Comparison of ENCODE assay signal across 8 mouse cellular contexts in the genomic region with DNA sequence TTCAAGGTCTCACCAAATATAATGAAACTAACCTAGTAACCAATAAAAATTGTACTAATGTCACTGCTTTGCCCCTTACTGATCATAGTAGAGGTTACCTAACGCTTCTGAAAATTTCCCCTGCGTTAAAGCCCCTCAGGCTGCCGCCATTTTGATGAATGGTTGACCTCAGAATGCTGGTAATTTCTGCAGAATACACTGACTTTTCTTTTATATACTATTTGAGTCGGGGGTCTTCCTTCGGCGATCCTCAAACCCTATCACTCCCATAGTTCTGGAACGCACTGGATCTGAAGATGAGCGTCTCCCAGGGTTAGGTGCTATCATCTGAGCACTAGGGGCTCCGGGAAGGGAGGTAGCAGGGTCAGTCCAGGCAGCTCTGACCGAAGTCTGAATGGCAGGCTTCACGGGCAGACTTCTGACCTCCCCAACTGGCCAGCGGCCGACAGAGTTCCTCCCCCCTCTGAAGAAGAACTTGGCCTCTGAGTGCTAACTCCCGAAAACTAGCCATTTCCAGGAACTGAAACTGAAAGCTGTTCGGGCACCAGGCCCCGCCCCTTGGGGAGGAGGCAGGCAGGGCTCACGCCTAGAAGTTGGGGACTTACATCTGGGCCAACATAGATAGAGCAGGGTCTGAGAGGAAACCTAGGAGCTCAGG. TPM values are rescaled to one million over a fixed set of nuclear protein-coding genes. Genes with fewer than 3 reads are reported as not detected.
DNase-seq lines count a peak whose midpoint lies in the region; ATAC-seq and TF ChIP-seq lines count a peak whose summit lies in the region.

No protein-coding gene starts in this region.

- H3ac ChIP-seq in myocyte (ENCODE audit: control insufficient read depth, insufficient read length) = no peak overlapping the region

- 49% methylated on average over 16 of the region's 17 CpGs for WGBS in forebrain, embryonic 11.5 days
- 28% methylated on average over 15 of the region's 17 CpGs for WGBS in heart, embryonic 14.5 days
- WGBS in kidney, postnatal 0 days = 29% methylated on average over 16 of the region's 17 CpGs
- WGBS in liver, embryonic 13.5 days (ENCODE audit: insufficient replicate concordance) = 16% methylated on average over 16 of the region's 17 CpGs

- peak overlapping the region; percentile 17; the same call in 1 of the 2 replicates for H3K4me3 ChIP-seq in forebrain, embryonic 11.5 days (ENCODE audit: low read depth, low read length)
- peak overlapping the region; percentile 60 to 81 for H3K4me3 ChIP-seq in heart, embryonic 14.5 days (ENCODE audit: control insufficient read depth in 1 of 2, insufficient read depth in 1 of 2, low read depth in 1 of 2, low read length in 2 of 2)
- H3K4me3 ChIP-seq in kidney, postnatal 0 days (replicated peaks; ENCODE audit: low read depth, low read length) = peak overlapping the region; percentile 53
- H3K4me3 ChIP-seq in liver, embryonic 13.5 days (replicated peaks) = peak overlapping the region; percentile 75
- no peak overlapping the region for H3K4me3 ChIP-seq in myocyte

- H3K36me3 ChIP-seq in forebrain, embryonic 11.5 days (ENCODE audit: control insufficient read depth, insufficient read depth, low read length) = no peaks in the 10 kb centered on the region
- no peaks in the 10 kb centered on the region for H3K36me3 ChIP-seq in heart, embryonic 14.5 days (ENCODE audit: control insufficient read depth, insufficient read depth, low read length)
- H3K36me3 ChIP-seq in kidney, postnatal 0 days (ENCODE audit: insufficient read depth, low read length) = no peaks in the 10 kb centered on the region
- no peaks in the 10 kb centered on the region for H3K36me3 ChIP-seq in liver, embryonic 13.5 days
- H3K36me3 ChIP-seq in myocyte (ENCODE audit: control insufficient read depth, insufficient read depth) = no peaks in the 10 kb centered on the region
- H3K36me3 ChIP-seq in splenic B cell, adult 2 months (ENCODE audit: control insufficient read depth, insufficient read depth, low read length, poor library complexity, severe bottlenecking) = 0 out of 2 replicates have a peak, but pooled peaks cover 1% of the 10 kb centered on the region

- no peaks in the 10 kb centered on the region for H3K9me3 ChIP-seq in forebrain, embryonic 11.5 days (ENCODE audit: control insufficient read depth, low read length)
- no peaks in the 10 kb centered on the region for H3K9me3 ChIP-seq in heart, embryonic 14.5 days (ENCODE audit: control insufficient read depth, low read length)
- H3K9me3 ChIP-seq in kidney, postnatal 0 days (replicated peaks; ENCODE audit: low read length) = no peaks in the 10 kb centered on the region
- no peaks in the 10 kb centered on the region for H3K9me3 ChIP-seq in liver, embryonic 13.5 days (replicated peaks)

- peak; percentile 78 for DNase-seq in 3134 (ENCODE audit: extremely low read depth, insufficient read length, low spot score)
- peak; percentile 92 for DNase-seq in adrenal gland, postnatal 10 days
- no peak for DNase-seq in forebrain, embryonic 11.5 days (ENCODE audit: low spot score)
- peak; percentile 80 for DNase-seq in kidney, postnatal 0 days (ENCODE audit: low spot score)
- DNase-seq in liver, embryonic 13.5 days = peak; percentile 86
- peak; percentile 90 for DNase-seq in splenic B cell, adult 2 months (ENCODE audit: low read depth, low spot score)

- ATAC-seq in forebrain, embryonic 11.5 days (replicated peaks; ENCODE audit: low FRiP score) = no peak
- peak; percentile 58; the same call in 1 of the 2 replicates for ATAC-seq in heart, embryonic 14.5 days (ENCODE audit: insufficient number of reproducible peaks, insufficient read depth, low FRiP score, low read depth)
- peak; percentile 86 for ATAC-seq in kidney, postnatal 0 days (replicated peaks; ENCODE audit: low FRiP score, low read depth)
- ATAC-seq in liver, embryonic 13.5 days (ENCODE audit: low read depth) = peak; percentile 93

- H3K27me3 ChIP-seq in forebrain, embryonic 11.5 days (ENCODE audit: control insufficient read depth, insufficient read depth, low read length) = no peaks in the 10 kb centered on the region
- H3K27me3 ChIP-seq in heart, embryonic 14.5 days (ENCODE audit: control insufficient read depth, insufficient read depth, low read length) = no peaks in the 10 kb centered on the region
- H3K27me3 ChIP-seq in kidney, postnatal 0 days (ENCODE audit: insufficient read depth, low read length) = no peaks in the 10 kb centered on the region
- H3K27me3 ChIP-seq in liver, embryonic 13.5 days = no peaks in the 10 kb centered on the region
- H3K27me3 ChIP-seq in myocyte (ENCODE audit: control insufficient read depth, insufficient read depth, insufficient read length) = no peaks in the 10 kb centered on the region
- no peaks in the 10 kb centered on the region for H3K27me3 ChIP-seq in splenic B cell, adult 2 months (ENCODE audit: control insufficient read depth, insufficient read depth, low read length, poor library complexity, severe bottlenecking)

- H3K27ac ChIP-seq in forebrain, embryonic 11.5 days (ENCODE audit: low read depth, low read length) = no peak overlapping the region
- H3K27ac ChIP-seq in heart, embryonic 14.5 days (replicated peaks in 1 of 2; ENCODE audit: control insufficient read depth in 1 of 2, insufficient read depth in 1 of 2, low read depth in 2 of 2, low read length in 2 of 2) = peak overlapping the region; percentile 36 to 68; a peak in 3 of 4 replicates
- peak overlapping the region; percentile 70; the same call in 1 of the 2 replicates for H3K27ac ChIP-seq in kidney, postnatal 0 days
- H3K27ac ChIP-seq in liver, embryonic 13.5 days = peak overlapping the region; percentile 89

- H3K79me2 ChIP-seq in myocyte (ENCODE audit: control insufficient read depth, insufficient read depth) = no peaks in the 10 kb centered on the region

- H3K4me2 ChIP-seq in forebrain, embryonic 11.5 days (ENCODE audit: low read depth, low read length, severe bottlenecking) = no peak overlapping the region
- peak overlapping the region; percentile 71 for H3K4me2 ChIP-seq in heart, embryonic 14.5 days (ENCODE audit: low read length)
- H3K4me2 ChIP-seq in kidney, postnatal 0 days (ENCODE audit: low read length) = peak overlapping the region; percentile 80
- H3K4me2 ChIP-seq in liver, embryonic 13.5 days = peak overlapping the region; percentile 70
- H3K4me2 ChIP-seq in myocyte (ENCODE audit: low read depth) = peak overlapping the region; percentile 69

- H3K9ac ChIP-seq in forebrain, embryonic 11.5 days (ENCODE audit: low read length) = peak overlapping the region; percentile 35
- peak overlapping the region; percentile 77 for H3K9ac ChIP-seq in heart, embryonic 14.5 days (ENCODE audit: low read length)
- H3K9ac ChIP-seq in kidney, postnatal 0 days (ENCODE audit: low read depth, low read length) = peak overlapping the region; percentile 65
- peak overlapping the region; percentile 86 for H3K9ac ChIP-seq in liver, embryonic 13.5 days

- TF ChIP-seq POLR2A in myocyte (IDR thresholded peaks at IDR 0.05; ENCODE audit: insufficient read length, low read depth) = no peak

- TF ChIP-seq CTCF in kidney, postnatal 0 days (IDR thresholded peaks at IDR 0.05; ENCODE audit: low read depth) = no peak

- no peaks in the 10 kb centered on the region; the same call in 1 of the 2 replicates for H3K4me1 ChIP-seq in forebrain, embryonic 11.5 days (replicated peaks; ENCODE audit: control insufficient read depth, insufficient read depth, low read length)
- peaks cover 7 to 17% of the 10 kb centered on the region in 2 experiments for H3K4me1 ChIP-seq in heart, embryonic 14.5 days (ENCODE audit: control insufficient read depth in 2 of 2, insufficient read depth in 2 of 2, low read length in 2 of 2)
- H3K4me1 ChIP-seq in kidney, postnatal 0 days (replicated peaks; ENCODE audit: insufficient read depth, low read length) = peaks cover 9% of the 10 kb centered on the region
- peaks cover 79% of the 10 kb centered on the region for H3K4me1 ChIP-seq in liver, embryonic 13.5 days (replicated peaks)

TF ChIP-seq in myocyte, 11 proteins besides CTCF, POLR2A, EP300 and RAD21 (continues in another document):
- no peak for TF ChIP-seq USF1 (IDR thresholded peaks at IDR 0.05; ENCODE audit: low read depth)
- TF ChIP-seq MYOD1 (IDR thresholded peaks at IDR 0.05; ENCODE audit: control insufficient read depth in 1 of 3, insufficient read length in 2 of 3, low read depth in 2 of 3) = no peak
- TF ChIP-seq MYOG (IDR thresholded peaks at IDR 0.05; ENCODE audit: control insufficient read depth in 1 of 3, insufficient read depth in 1 of 3, insufficient read length in 2 of 3, low read depth in 2 of 3) = no peak

RNA-seq across cellular contexts. Expression of a gene that starts 15.1 kb away (rescaled TPM):
- 1 to 10 TPM; 8.8 to 9.8 TPM for total RNA-seq in adrenal gland, postnatal 10 days (2021)
- polyA plus RNA-seq in forebrain, embryonic 11.5 days (2014; fragmentation: Nextera tagmentation; extraction: Ambion mirVana) = 0.28 and 0.47 TPM in 2 replicates
- 4.3 and 5.6 TPM in 2 replicates for polyA plus RNA-seq in heart, embryonic 14.5 days (2014; fragmentation: Nextera tagmentation; extraction: Ambion mirVana)
- 4.5 and 4.9 TPM in 2 replicates for polyA plus RNA-seq in kidney, postnatal 0 days (2015; fragmentation: Nextera tagmentation; extraction: Ambion mirVana)
- polyA plus RNA-seq in liver, embryonic 13.5 days (2015; fragmentation: Nextera tagmentation; extraction: Ambion mirVana) = 2.6 and 3.8 TPM in 2 replicates
- 0.77 TPM for polyA plus RNA-seq in myocyte (2012; fragmentation: generic; extraction: Trizol)

RNA-seq across cellular contexts. Expression of a gene that starts 15.2 kb away (rescaled TPM):
- total RNA-seq in adrenal gland, postnatal 10 days (2021) = 1 to 10 TPM; 7.7 to 8.4 TPM
- 2.0 and 2.3 TPM in 2 replicates for polyA plus RNA-seq in forebrain, embryonic 11.5 days (2014; fragmentation: Nextera tagmentation; extraction: Ambion mirVana)
- polyA plus RNA-seq in heart, embryonic 14.5 days (2014; fragmentation: Nextera tagmentation; extraction: Ambion mirVana) = 6.2 and 7.9 TPM in 2 replicates
- polyA plus RNA-seq in kidney, postnatal 0 days (2015; fragmentation: Nextera tagmentation; extraction: Ambion mirVana) = 7.7 and 8.0 TPM in 2 replicates
- polyA plus RNA-seq in liver, embryonic 13.5 days (2015; fragmentation: Nextera tagmentation; extraction: Ambion mirVana) = 6.4 and 7.7 TPM in 2 replicates
- polyA plus RNA-seq in myocyte (2012; fragmentation: generic; extraction: Trizol) = 3.7 TPM

RNA-seq across cellular contexts. Expression of a gene that starts 43.1 kb away (rescaled TPM):
- 10 to 100 TPM; 68.8 to 70.9 TPM for total RNA-seq in adrenal gland, postnatal 10 days (2021)
- 119 TPM in 2 replicates for polyA plus RNA-seq in forebrain, embryonic 11.5 days (2014; fragmentation: Nextera tagmentation; extraction: Ambion mirVana)
- 107 and 116 TPM in 2 replicates for polyA plus RNA-seq in heart, embryonic 14.5 days (2014; fragmentation: Nextera tagmentation; extraction: Ambion mirVana)
- 139 and 146 TPM in 2 replicates for polyA plus RNA-seq in kidney, postnatal 0 days (2015; fragmentation: Nextera tagmentation; extraction: Ambion mirVana)
- 134 and 138 TPM in 2 replicates for polyA plus RNA-seq in liver, embryonic 13.5 days (2015; fragmentation: Nextera tagmentation; extraction: Ambion mirVana)
- 95.3 TPM for polyA plus RNA-seq in myocyte (2012; fragmentation: generic; extraction: Trizol)

RNA-seq across cellular contexts. Expression of a gene that starts 46.2 kb away (rescaled TPM):
- total RNA-seq in adrenal gland, postnatal 10 days (2021) = 10 to 100 TPM; 16.5 to 19.1 TPM
- 27.4 and 27.7 TPM in 2 replicates for polyA plus RNA-seq in forebrain, embryonic 11.5 days (2014; fragmentation: Nextera tagmentation; extraction: Ambion mirVana)
- polyA plus RNA-seq in heart, embryonic 14.5 days (2014; fragmentation: Nextera tagmentation; extraction: Ambion mirVana) = 13.3 and 14.1 TPM in 2 replicates
- 10.8 and 11.6 TPM in 2 replicates for polyA plus RNA-seq in kidney, postnatal 0 days (2015; fragmentation: Nextera tagmentation; extraction: Ambion mirVana)
- polyA plus RNA-seq in liver, embryonic 13.5 days (2015; fragmentation: Nextera tagmentation; extraction: Ambion mirVana) = 15.5 and 16.0 TPM in 2 replicates
- 18.7 TPM for polyA plus RNA-seq in myocyte (2012; fragmentation: generic; extraction: Trizol)

Comparison
In these comparisons a context has a peak if more than half of its experiments do, and no peak if none do; other contexts are left out.
1. H3K9ac ChIP-seq: peak in every context shown above with its lines; median percentile 86 in liver, embryonic 13.5 days; 77 in heart, embryonic 14.5 days; 65 in kidney, postnatal 0 days; 35 in forebrain, embryonic 11.5 days.